Mouse (Mus musculus) natural killer cell, adult 2 months (primary cell): ENCODE results near the gene Atf6b.

Source experiments
- DNase-seq, 2 experiments: peaks; one replicate each; pipeline ENCODE4 v3.0.0; 2022; ENCODE audit warnings: low spot score in 2 of 2

The Atf6b gene

GRCm38 (mm10) chr17:34627093-34627942, 19.6 kb upstream of the Atf6b start:
- peak; percentile 67 to 73 for DNase-seq

GRCm38 (mm10) chr17:34627943-34628643, 18.9 kb upstream of the Atf6b start, which contains the start of gene Ppt2:
Gene Ppt2, minus strand, starts transcription at chr17:34628510.
- DNase-seq: no peak

GRCm38 (mm10) chr17:34628644-34628967, 18.3 kb upstream of the Atf6b start:
- no peak for DNase-seq

GRCm38 (mm10) chr17:34629221-34629751, 17.7 kb upstream of the Atf6b start, which contains the start of gene Prrt1:
Gene Prrt1, plus strand, starts transcription at chr17:34629533.
- no peak for DNase-seq

- DNase-seq: peak; percentile 68 to 80
These were observed 16.9 kb upstream of the Atf6b start for GRCm38 (mm10) chr17:34629796-34630603.

- DNase-seq: peak in 1 of 2 experiments; percentile 23
These were observed 16.1 kb upstream of the Atf6b start for GRCm38 (mm10) chr17:34630761-34631301.

GRCm38 (mm10) chr17:34631647-34632046, 15.3 kb upstream of the Atf6b start:
- DNase-seq: no peak

GRCm38 (mm10) chr17:34632261-34632691, 14.7 kb upstream of the Atf6b start:
- peak; percentile 71 to 73 for DNase-seq

GRCm38 (mm10) chr17:34635671-34636070, 11.3 kb upstream of the Atf6b start:
- no peak for DNase-seq

- DNase-seq: no peak
These were observed 9.5 kb upstream of the Atf6b start for GRCm38 (mm10) chr17:34637459-34637858.

GRCm38 (mm10) chr17:34639461-34640255, 7.3 kb upstream of the Atf6b start:
- DNase-seq: no peak

GRCm38 (mm10) chr17:34640778-34641601, 6.0 kb upstream of the Atf6b start:
- DNase-seq: no peak

GRCm38 (mm10) chr17:34641945-34642344, 5.0 kb upstream of the Atf6b start:
- no peak for DNase-seq

- DNase-seq: no peak
These were observed 3.6 kb upstream of the Atf6b start for GRCm38 (mm10) chr17:34643379-34643778.

GRCm38 (mm10) chr17:34643944-34644343, 3.0 kb upstream of the Atf6b start:
- DNase-seq: no peak

- DNase-seq: peak; percentile 97 to 98
These were observed 2.3 kb upstream of the Atf6b start, which contains the start of gene Fkbpl for GRCm38 (mm10) chr17:34644608-34645007. Gene Fkbpl, plus strand, starts transcription at chr17:34644764.

GRCm38 (mm10) chr17:34645256-34645829, 1.6 kb upstream of the Atf6b start:
- DNase-seq: no peak

- DNase-seq: no peak
These were observed 975 bp upstream of the Atf6b start for GRCm38 (mm10) chr17:34645831-34646511.
